Mouse (Mus musculus) neural tube, embryonic 14.5 days (tissue): Measurements from ENCODE around the gene Ascl3. TPM values are rescaled to one million over a fixed set of nuclear protein-coding genes. Genes with fewer than 3 reads are reported as not detected.
A peak's percentile ranks its signal among the peaks of the same experiment; 100 is the strongest.

Experiments used
- ATAC-seq: fragments of 200-750 bp; cut with Nextera tagmentation; 2 replicates; pipeline ENCODE4 v1.8.0; 2017; ENCODE audit warnings: low read depth, mild to moderate bottlenecking, moderate TSS enrichment, moderate library complexity
- H3K27ac ChIP-seq: fragments of 300-500 bp; sonication (generic); 2 replicates; pipeline ENCODE4 v1.5.1; 2014; ENCODE audit warnings: low read depth, mild to moderate bottlenecking, control low read depth, low read length, moderate library complexity, mixed read lengths
- H3K27me3 ChIP-seq: fragments of 300-500 bp; sonication (generic); 2 replicates; pipeline ENCODE4 v1.6.1; 2014; ENCODE audit warnings: low read length; ENCODE audit not compliant: control insufficient read depth, insufficient read depth
- H3K36me3 ChIP-seq: fragments of 300-500 bp; sonication (generic); 2 replicates; pipeline ENCODE4 v1.6.1; 2014; ENCODE audit warnings: low read length, mixed read lengths; ENCODE audit not compliant: control insufficient read depth, insufficient read depth
- H3K4me1 ChIP-seq: fragments of 300-500 bp; sonication (generic); 2 replicates; pipeline ENCODE4 v1.6.1; 2014; ENCODE audit warnings: low read length; ENCODE audit not compliant: control insufficient read depth, insufficient read depth
- H3K4me2 ChIP-seq: fragments of 300-500 bp; sonication (generic); 2 replicates; pipeline ENCODE4 v1.6.1; 2014; ENCODE audit warnings: mild to moderate bottlenecking, low read depth, low read length, control low read depth
- H3K4me3 ChIP-seq: fragments of 300-500 bp; sonication (generic); 2 replicates; pipeline ENCODE4 v1.5.1; 2014; ENCODE audit warnings: low read depth, low read length, control low read depth, mixed read lengths
- H3K9ac ChIP-seq: fragments of 300-500 bp; sonication (generic); replicated peaks from 2 replicates; pipeline ENCODE4 v1.6.1; 2014; ENCODE audit warnings: low read depth, mild to moderate bottlenecking, control low read depth, low read length, mixed read lengths
- H3K9me3 ChIP-seq: fragments of 300-500 bp; sonication (generic); 2 replicates; pipeline ENCODE4 v1.6.1; 2016; ENCODE audit warnings: low read length; ENCODE audit not compliant: control insufficient read depth
- WGBS: fragments of 180-500 bp; shearing (Covaris S2); extraction: QIAGEN DNeasy Blood & Tissue Kit; methylation state at CpG from one replicate; pipeline ENCODE4 v1.1.7; 2014; 5-methylcytosine and 5-hydroxymethylcytosine counted together
- polyA plus RNA-seq: library from polyadenylated mRNA; unstranded; fragments of >200 nt; fragmentation: Nextera tagmentation; extraction: Ambion mirVana; gene quantifications from 2 replicates; pipeline ENCODE4 v1.2.1, GENCODE M21; 2014

Ascl3 gene
- polyA plus RNA-seq, 1 experiment from 2014 or later: 0.42 TPM

- Histone ChIP-seq H3K9me3 (no peaks in the 10 kb centered on the region), H3K36me3 (no peaks in the 10 kb centered on the region), H3K4me1 (no peaks in the 10 kb centered on the region), H3K27ac (no peak within 1 kb of the TSS), H3K4me3 (peak within 1 kb of the TSS; percentile 67), H3K9ac (peak within 1 kb of the TSS; percentile 35), H3K4me2 (peak within 1 kb of the TSS; percentile 62), H3K27me3 (no peaks in the 10 kb centered on the region)
- ATAC-seq: peak; percentile 98
- under 1% methylated on average over 60 of the region's 61 CpGs for WGBS
These were observed 28.1 kb downstream of the Ascl3 start, which contains the start of the genes St5 and Akip1 for GRCm38 (mm10) chr7:109703190-109704015. St5 (minus strand) TSS chr7:109703605. Akip1 (plus strand) TSS chr7:109703690.

- H3K9me3 ChIP-seq: no peaks in the 10 kb centered on the region
- no peak overlapping the region for H3K27ac ChIP-seq
- WGBS: 37% methylated on average over 4 of the region's 4 CpGs
- H3K9ac ChIP-seq: no peak overlapping the region
- H3K36me3 ChIP-seq: no peaks in the 10 kb centered on the region
- peak overlapping the region; percentile 62; the same call in 1 of the 2 replicates for H3K4me2 ChIP-seq
- ATAC-seq: no peak
- no peak overlapping the region for H3K4me3 ChIP-seq
- H3K4me1 ChIP-seq: no peaks in the 10 kb centered on the region
- H3K27me3 ChIP-seq: no peaks in the 10 kb centered on the region
These were observed 28.8 kb downstream of the Ascl3 start for GRCm38 (mm10) chr7:109702721-109703120.

GRCm38 (mm10) chr7:109700213-109700612 is 31.3 kb downstream of the Ascl3 start:
- Histone ChIP-seq H3K9me3 (no peaks in the 10 kb centered on the region), H3K4me2 (no peak overlapping the region), H3K27ac (no peak overlapping the region), H3K4me3 (no peak overlapping the region), H3K27me3 (no peaks in the 10 kb centered on the region), H3K36me3 (no peaks in the 10 kb centered on the region), H3K4me1 (no peaks in the 10 kb centered on the region), H3K9ac (no peak overlapping the region)
- no peak for ATAC-seq

GRCm38 (mm10) chr7:109695339-109695726 is 36.2 kb downstream of the Ascl3 start:
- 90% methylated on average over 10 of the region's 10 CpGs for WGBS
- no peak for ATAC-seq

GRCm38 (mm10) chr7:109694576-109695338 is 36.8 kb downstream of the Ascl3 start:
- no peak overlapping the region for H3K4me3 ChIP-seq
- H3K4me1 ChIP-seq: no peaks in the 10 kb centered on the region
- H3K4me2 ChIP-seq: no peak overlapping the region
- H3K36me3 ChIP-seq: no peaks in the 10 kb centered on the region
- 80% methylated on average over 13 of the region's 13 CpGs for WGBS
- H3K27ac ChIP-seq: no peak overlapping the region
- H3K9me3 ChIP-seq: no peaks in the 10 kb centered on the region
- H3K27me3 ChIP-seq: no peaks in the 10 kb centered on the region
- no peak overlapping the region for H3K9ac ChIP-seq
- no peak for ATAC-seq

More at GRCm38 (mm10) chr7:109695339-109695726, 36.2 kb downstream of the Ascl3 start:
- H3K4me2 ChIP-seq: no peak overlapping the region
- no peaks in the 10 kb centered on the region for H3K4me1 ChIP-seq
- no peak overlapping the region for H3K4me3 ChIP-seq
- no peak overlapping the region for H3K9ac ChIP-seq
- H3K9me3 ChIP-seq: no peaks in the 10 kb centered on the region
- no peaks in the 10 kb centered on the region for H3K36me3 ChIP-seq
- H3K27ac ChIP-seq: no peak overlapping the region
- H3K27me3 ChIP-seq: no peaks in the 10 kb centered on the region

GRCm38 (mm10) chr7:109690961-109691360 is 40.6 kb downstream of the Ascl3 start:
- Histone ChIP-seq H3K27me3 (no peaks in the 10 kb centered on the region), H3K27ac (no peak overlapping the region), H3K4me1 (no peaks in the 10 kb centered on the region), H3K4me3 (no peak overlapping the region), H3K9ac (no peak overlapping the region), H3K4me2 (no peak overlapping the region), H3K9me3 (no peaks in the 10 kb centered on the region), H3K36me3 (no peaks in the 10 kb centered on the region)
- ATAC-seq: no peak
- WGBS: 87% methylated on average over 5 of the region's 5 CpGs

- WGBS: 96% methylated on average over 3 of the region's 3 CpGs
- Histone ChIP-seq H3K4me2 (no peak overlapping the region), H3K9me3 (no peaks in the 10 kb centered on the region), H3K36me3 (no peaks in the 10 kb centered on the region), H3K4me1 (no peaks in the 10 kb centered on the region), H3K4me3 (no peak overlapping the region), H3K27me3 (no peaks in the 10 kb centered on the region), H3K9ac (no peak overlapping the region), H3K27ac (no peak overlapping the region)
- no peak for ATAC-seq
These were observed 41.4 kb downstream of the Ascl3 start for GRCm38 (mm10) chr7:109690101-109690500.

GRCm38 (mm10) chr7:109686585-109687128 is 44.9 kb downstream of the Ascl3 start:
- H3K36me3 ChIP-seq: no peaks in the 10 kb centered on the region
- no peaks in the 10 kb centered on the region for H3K27me3 ChIP-seq
- no peaks in the 10 kb centered on the region for H3K4me1 ChIP-seq
- H3K9ac ChIP-seq: no peak overlapping the region
- ATAC-seq: no peak
- H3K27ac ChIP-seq: no peak overlapping the region
- no peak overlapping the region for H3K4me2 ChIP-seq
- H3K9me3 ChIP-seq: no peaks in the 10 kb centered on the region
- H3K4me3 ChIP-seq: no peak overlapping the region
- WGBS: 62% methylated on average over 9 of the region's 9 CpGs

- 97% methylated on average over 1 of the region's 1 CpGs for WGBS
- Histone ChIP-seq H3K36me3 (no peaks in the 10 kb centered on the region), H3K4me1 (no peaks in the 10 kb centered on the region), H3K4me2 (no peak overlapping the region), H3K9ac (no peak overlapping the region), H3K9me3 (no peaks in the 10 kb centered on the region), H3K27me3 (no peaks in the 10 kb centered on the region), H3K4me3 (no peak overlapping the region), H3K27ac (no peak overlapping the region)
- no peak for ATAC-seq
These were observed 50.6 kb downstream of the Ascl3 start for GRCm38 (mm10) chr7:109680879-109681278.
